Mouse (Mus musculus) liver, embryonic 12.5 days (tissue): Measurements from ENCODE around the gene Rassf2. TPM values are rescaled to one million over a fixed set of nuclear protein-coding genes. Genes with fewer than 3 reads are reported as not detected.
A peak's percentile ranks its signal among the peaks of the same experiment; 100 is the strongest.

ENCODE experiments used
- ATAC-seq: fragments of 200-750 bp; cut with Nextera tagmentation; 2 replicates; pipeline ENCODE4 v1.8.0; 2017; ENCODE audit warnings: moderate number of reproducible peaks, mild to moderate bottlenecking, moderate library complexity
- H3K27ac ChIP-seq: fragments of 300-500 bp; sonication (generic); 2 replicates; pipeline ENCODE4 v1.5.1; 2016; ENCODE audit warnings: mild to moderate bottlenecking
- H3K27me3 ChIP-seq: fragments of 300-500 bp; sonication (generic); replicated peaks from 2 replicates; pipeline ENCODE4 v1.6.1; 2016; ENCODE audit warnings: mild to moderate bottlenecking, moderate library complexity
- H3K36me3 ChIP-seq: fragments of 300-500 bp; sonication (generic); 2 replicates; pipeline ENCODE4 v1.6.1; 2016; ENCODE audit warnings: mild to moderate bottlenecking, moderate library complexity
- H3K4me1 ChIP-seq: fragments of 300-500 bp; sonication (generic); 2 replicates; pipeline ENCODE4 v1.6.1; 2016
- H3K4me2 ChIP-seq: fragments of 300-500 bp; sonication (generic); 2 replicates; pipeline ENCODE4 v1.6.1; 2016; ENCODE audit warnings: mild to moderate bottlenecking, moderate library complexity
- H3K4me3 ChIP-seq: fragments of 300-500 bp; sonication (generic); 2 replicates; pipeline ENCODE4 v1.5.1; 2016; ENCODE audit warnings: mild to moderate bottlenecking, moderate library complexity
- H3K9ac ChIP-seq: fragments of 300-500 bp; sonication (generic); 2 replicates; pipeline ENCODE4 v1.6.1; 2016; ENCODE audit warnings: mild to moderate bottlenecking, moderate library complexity
- H3K9me3 ChIP-seq: fragments of 300-500 bp; sonication (generic); replicated peaks from 2 replicates; pipeline ENCODE4 v1.6.1; 2016; ENCODE audit warnings: mild to moderate bottlenecking, moderate library complexity
- WGBS: fragments of 180-500 bp; shearing (Covaris S2); methylation state at CpG from one replicate; pipeline ENCODE4 v1.1.7; 2016; ENCODE audit not compliant: insufficient replicate concordance; 5-methylcytosine and 5-hydroxymethylcytosine counted together
- polyA plus RNA-seq: library from polyadenylated mRNA; unstranded; fragments of >200 nt; fragmentation: Nextera tagmentation; extraction: Ambion mirVana; gene quantifications from 2 replicates; pipeline ENCODE4 v1.2.1, GENCODE M21; 2016

Rassf2 gene
- polyA plus RNA-seq, 1 experiment from 2014 or later = 3.1 TPM

GRCm38 (mm10) chr2:131949767-131950597 is 80.1 kb downstream of the Rassf2 start:
- H3K4me3 ChIP-seq = no peak overlapping the region
- H3K27ac ChIP-seq = no peak overlapping the region
- peaks cover 53% of the 10 kb centered on the region for H3K27me3 ChIP-seq
- H3K36me3 ChIP-seq = no peaks in the 10 kb centered on the region
- ATAC-seq = no peak
- H3K4me2 ChIP-seq = no peak overlapping the region
- no peaks in the 10 kb centered on the region for H3K9me3 ChIP-seq
- WGBS = 37% methylated on average over 9 of the region's 9 CpGs
- 0 out of 2 replicates have a peak, but pooled peaks cover 3% of the 10 kb centered on the region for H3K4me1 ChIP-seq
- no peak overlapping the region for H3K9ac ChIP-seq

- 65% methylated on average over 11 of the region's 11 CpGs for WGBS
- H3K9ac ChIP-seq = no peak overlapping the region
These were observed 81.0 kb downstream of the Rassf2 start for GRCm38 (mm10) chr2:131948916-131949639.

GRCm38 (mm10) chr2:131948156-131948555 is 81.9 kb downstream of the Rassf2 start:
- Histone ChIP-seq H3K36me3 (no peaks in the 10 kb centered on the region), H3K27me3 (peaks cover 36% of the 10 kb centered on the region), H3K4me2 (no peak overlapping the region), H3K4me1 (no peaks in the 10 kb centered on the region), H3K9ac (no peak overlapping the region), H3K9me3 (no peaks in the 10 kb centered on the region), H3K4me3 (no peak overlapping the region), H3K27ac (no peak overlapping the region)
- WGBS = 57% methylated on average over 3 of the region's 3 CpGs
- no peak for ATAC-seq

More at GRCm38 (mm10) chr2:131948916-131949639, 81.0 kb downstream of the Rassf2 start:
- H3K27me3 ChIP-seq = peaks cover 45% of the 10 kb centered on the region
- H3K4me3 ChIP-seq = no peak overlapping the region
- no peak overlapping the region for H3K27ac ChIP-seq
- no peaks in the 10 kb centered on the region for H3K9me3 ChIP-seq
- H3K36me3 ChIP-seq = no peaks in the 10 kb centered on the region
- no peak for ATAC-seq
- no peak overlapping the region for H3K4me2 ChIP-seq
- H3K4me1 ChIP-seq = no peaks in the 10 kb centered on the region

GRCm38 (mm10) chr2:131946351-131946750 is 83.7 kb downstream of the Rassf2 start:
- WGBS = 74% methylated on average over 16 of the region's 16 CpGs
- H3K4me2 ChIP-seq = no peak overlapping the region
- H3K4me3 ChIP-seq = no peak overlapping the region
- no peaks in the 10 kb centered on the region for H3K9me3 ChIP-seq
- H3K36me3 ChIP-seq = no peaks in the 10 kb centered on the region
- no peak overlapping the region for H3K27ac ChIP-seq
- H3K27me3 ChIP-seq = peaks cover 18% of the 10 kb centered on the region
- ATAC-seq = no peak
- H3K4me1 ChIP-seq = no peaks in the 10 kb centered on the region
- no peak overlapping the region for H3K9ac ChIP-seq

GRCm38 (mm10) chr2:131945765-131946164 is 84.3 kb downstream of the Rassf2 start:
- Histone ChIP-seq H3K4me2 (no peak overlapping the region), H3K4me1 (peaks cover 5% of the 10 kb centered on the region), H3K27ac (no peak overlapping the region), H3K4me3 (no peak overlapping the region), H3K9ac (no peak overlapping the region), H3K27me3 (peaks cover 14% of the 10 kb centered on the region; the same call in 1 of the 2 replicates), H3K9me3 (no peaks in the 10 kb centered on the region), H3K36me3 (no peaks in the 10 kb centered on the region)
- WGBS = 56% methylated on average over 6 of the region's 6 CpGs
- no peak for ATAC-seq

- Histone ChIP-seq H3K9me3 (no peaks in the 10 kb centered on the region), H3K27ac (no peak overlapping the region), H3K27me3 (peaks cover 9% of the 10 kb centered on the region; the same call in 1 of the 2 replicates), H3K4me1 (peaks cover 11% of the 10 kb centered on the region), H3K9ac (no peak overlapping the region), H3K4me2 (no peak overlapping the region), H3K4me3 (no peak overlapping the region), H3K36me3 (no peaks in the 10 kb centered on the region)
- ATAC-seq = no peak
- WGBS = 54% methylated on average over 8 of the region's 8 CpGs
These were observed 84.8 kb downstream of the Rassf2 start for GRCm38 (mm10) chr2:131945225-131945624.

GRCm38 (mm10) chr2:131944370-131944769 is 85.7 kb downstream of the Rassf2 start:
- H3K27me3 ChIP-seq = peaks cover 6% of the 10 kb centered on the region; the same call in 1 of the 2 replicates
- H3K27ac ChIP-seq = no peak overlapping the region
- H3K4me1 ChIP-seq = peaks cover 19% of the 10 kb centered on the region
- no peak overlapping the region for H3K9ac ChIP-seq
- H3K4me3 ChIP-seq = no peak overlapping the region
- no peaks in the 10 kb centered on the region for H3K36me3 ChIP-seq
- 43% methylated on average over 1 of the region's 1 CpGs for WGBS
- H3K9me3 ChIP-seq = no peaks in the 10 kb centered on the region
- no peak for ATAC-seq
- H3K4me2 ChIP-seq = no peak overlapping the region

GRCm38 (mm10) chr2:131941501-131941900 is 88.6 kb downstream of the Rassf2 start:
- WGBS = 70% methylated on average over 6 of the region's 6 CpGs
- Histone ChIP-seq H3K4me2 (no peak overlapping the region), H3K36me3 (peaks cover 7% of the 10 kb centered on the region), H3K9me3 (no peaks in the 10 kb centered on the region), H3K4me1 (peaks cover 19% of the 10 kb centered on the region), H3K9ac (no peak overlapping the region), H3K4me3 (no peak overlapping the region), H3K27ac (no peak overlapping the region), H3K27me3 (no peaks in the 10 kb centered on the region)
- ATAC-seq = no peak

- Histone ChIP-seq H3K27ac (peak overlapping the region; percentile 68), H3K9ac (peak overlapping the region; percentile 40; the same call in 1 of the 2 replicates)
- peak; percentile 84 for ATAC-seq
These were observed 89.6 kb downstream of the Rassf2 start for GRCm38 (mm10) chr2:131940506-131940905.

More at GRCm38 (mm10) chr2:131940506-131940905, 89.6 kb downstream of the Rassf2 start:
- H3K36me3 ChIP-seq = peaks cover 12% of the 10 kb centered on the region
- H3K4me1 ChIP-seq = peaks cover 24% of the 10 kb centered on the region
- H3K4me2 ChIP-seq = peak overlapping the region; percentile 23
- H3K9me3 ChIP-seq = no peaks in the 10 kb centered on the region
- H3K4me3 ChIP-seq = no peak overlapping the region
- 22% methylated on average over 3 of the region's 3 CpGs for WGBS
- no peaks in the 10 kb centered on the region for H3K27me3 ChIP-seq

Other genes starting within 250 kb of the Rassf2 start
- not detected in 2 replicates for gene Erv3, start 170.5 kb downstream of the Rassf2 start, polyA plus RNA-seq
- 37.8 and 37.9 TPM in 2 replicates for gene Prnp, start 120.3 kb downstream of the Rassf2 start, polyA plus RNA-seq
- gene Prn, start 120.3 kb downstream of the Rassf2 start, polyA plus RNA-seq = not detected in 2 replicates
- 0.41 and 0.84 TPM in 2 replicates for gene Prnd, start 79.4 kb downstream of the Rassf2 start, polyA plus RNA-seq
- 3.0 and 5.1 TPM in 2 replicates for gene Slc23a2, start 114.8 kb upstream of the Rassf2 start, polyA plus RNA-seq
- 24.4 and 25.7 TPM in 2 replicates for gene Tmem230, start 217.5 kb upstream of the Rassf2 start, polyA plus RNA-seq
- 353 and 360 TPM in 2 replicates for gene Pcna, start 223.1 kb upstream of the Rassf2 start, polyA plus RNA-seq
- 13.7 and 15.4 TPM in 2 replicates for gene Cds2, start 232.9 kb upstream of the Rassf2 start, polyA plus RNA-seq